Mouse (Mus musculus): ENCODE data around the gene Slc25a48. TPM values are rescaled to one million over a fixed set of nuclear protein-coding genes. Genes with fewer than 3 reads are reported as not detected.
A peak's percentile ranks its signal among the peaks of the same experiment; 100 is the strongest.

Gene Slc25a48
- polyA plus RNA-seq, 1 experiment from 2014 or later = not detected

- Histone ChIP-seq H3K9ac (ENCODE audit: low read length) (no peak overlapping the region), H3K9me3 (ENCODE audit: control insufficient read depth, low read length) (no peaks in the 10 kb centered on the region), H3K27me3 (ENCODE audit: control insufficient read depth, insufficient read depth, low read length) (no peaks in the 10 kb centered on the region), H3K36me3 (ENCODE audit: control insufficient read depth, insufficient read depth, low read length) (no peaks in the 10 kb centered on the region), H3K4me1 (replicated peaks; ENCODE audit: control insufficient read depth, insufficient read depth, low read length) (no peaks in the 10 kb centered on the region; the same call in 1 of the 2 replicates), H3K4me3 (ENCODE audit: low read depth, low read length) (no peak overlapping the region), H3K4me2 (ENCODE audit: low read depth, low read length, severe bottlenecking) (no peak overlapping the region), H3K27ac (ENCODE audit: low read depth, low read length) (no peak overlapping the region)
- DNase-seq (ENCODE audit: low spot score) (no peak), ATAC-seq (replicated peaks; ENCODE audit: low FRiP score) (no peak)
Measured at GRCm38 (mm10) chr13:56513595-56513994, 75.4 kb downstream of the Slc25a48 start.

- Histone ChIP-seq H3K36me3 (ENCODE audit: control insufficient read depth, insufficient read depth, low read length) (no peaks in the 10 kb centered on the region), H3K4me1 (replicated peaks; ENCODE audit: control insufficient read depth, insufficient read depth, low read length) (no peaks in the 10 kb centered on the region; the same call in 1 of the 2 replicates), H3K4me3 (ENCODE audit: low read depth, low read length) (no peak overlapping the region), H3K4me2 (ENCODE audit: low read depth, low read length, severe bottlenecking) (no peak overlapping the region), H3K9ac (ENCODE audit: low read length) (no peak overlapping the region), H3K9me3 (ENCODE audit: control insufficient read depth, low read length) (no peaks in the 10 kb centered on the region), H3K27ac (ENCODE audit: low read depth, low read length) (no peak overlapping the region), H3K27me3 (ENCODE audit: control insufficient read depth, insufficient read depth, low read length) (no peaks in the 10 kb centered on the region)
- ATAC-seq (replicated peaks; ENCODE audit: low FRiP score) = no peak
- no peak for DNase-seq (ENCODE audit: low spot score)
- 51% methylated on average over 4 of the region's 4 CpGs for WGBS
Measured at GRCm38 (mm10) chr13:56516311-56516710, 78.2 kb downstream of the Slc25a48 start.

GRCm38 (mm10) chr13:56516816-56517215 lies 78.7 kb downstream of the Slc25a48 start:
- H3K4me3 ChIP-seq (ENCODE audit: low read depth, low read length) = no peak overlapping the region

GRCm38 (mm10) chr13:56522081-56522820 lies 84.1 kb downstream of the Slc25a48 start, which contains the start of gene Fbxl21:
Gene Fbxl21 (plus strand): TSS chr13:56522472.
- Histone ChIP-seq H3K27ac (ENCODE audit: low read depth, low read length) (no peak within 1 kb of the TSS), H3K4me2 (ENCODE audit: low read depth, low read length, severe bottlenecking) (peak within 1 kb of the TSS; percentile 90), H3K36me3 (ENCODE audit: control insufficient read depth, insufficient read depth, low read length) (no peaks in the 10 kb centered on the region), H3K9me3 (ENCODE audit: control insufficient read depth, low read length) (no peaks in the 10 kb centered on the region), H3K9ac (ENCODE audit: low read length) (peak within 1 kb of the TSS; percentile 67), H3K4me3 (ENCODE audit: low read depth, low read length) (peak within 1 kb of the TSS; percentile 67), H3K4me1 (replicated peaks; ENCODE audit: control insufficient read depth, insufficient read depth, low read length) (no peaks in the 10 kb centered on the region), H3K27me3 (ENCODE audit: control insufficient read depth, insufficient read depth, low read length) (no peaks in the 10 kb centered on the region)
- under 1% methylated on average over 56 of the region's 56 CpGs for WGBS
- ATAC-seq (replicated peaks; ENCODE audit: low FRiP score) (peak; percentile 98), DNase-seq (ENCODE audit: low spot score) (peak; percentile 97)

More at GRCm38 (mm10) chr13:56516816-56517215, 78.7 kb downstream of the Slc25a48 start:
- Histone ChIP-seq H3K36me3 (ENCODE audit: control insufficient read depth, insufficient read depth, low read length) (no peaks in the 10 kb centered on the region), H3K9ac (ENCODE audit: low read length) (no peak overlapping the region), H3K27me3 (ENCODE audit: control insufficient read depth, insufficient read depth, low read length) (no peaks in the 10 kb centered on the region), H3K9me3 (ENCODE audit: control insufficient read depth, low read length) (no peaks in the 10 kb centered on the region), H3K4me1 (replicated peaks; ENCODE audit: control insufficient read depth, insufficient read depth, low read length) (no peaks in the 10 kb centered on the region; the same call in 1 of the 2 replicates), H3K27ac (ENCODE audit: low read depth, low read length) (no peak overlapping the region), H3K4me2 (ENCODE audit: low read depth, low read length, severe bottlenecking) (no peak overlapping the region)
- DNase-seq (ENCODE audit: low spot score) (no peak), ATAC-seq (replicated peaks; ENCODE audit: low FRiP score) (no peak)
- WGBS = 23% methylated on average over 7 of the region's 7 CpGs

- no peaks in the 10 kb centered on the region for H3K9me3 ChIP-seq (ENCODE audit: control insufficient read depth, low read length)
- H3K9ac ChIP-seq (ENCODE audit: low read length) = peak overlapping the region; percentile 67
- no peaks in the 10 kb centered on the region for H3K27me3 ChIP-seq (ENCODE audit: control insufficient read depth, insufficient read depth, low read length)
- H3K4me2 ChIP-seq (ENCODE audit: low read depth, low read length, severe bottlenecking) = peak overlapping the region; percentile 90
- H3K4me3 ChIP-seq (ENCODE audit: low read depth, low read length) = peak overlapping the region; percentile 67
- no peaks in the 10 kb centered on the region for H3K36me3 ChIP-seq (ENCODE audit: control insufficient read depth, insufficient read depth, low read length)
- WGBS = 8% methylated on average over 8 of the region's 8 CpGs
- H3K27ac ChIP-seq (ENCODE audit: low read depth, low read length) = no peak overlapping the region
- ATAC-seq (replicated peaks; ENCODE audit: low FRiP score) = peak; percentile 7; the same call in 1 of the 2 replicates
- H3K4me1 ChIP-seq (replicated peaks; ENCODE audit: control insufficient read depth, insufficient read depth, low read length) = no peaks in the 10 kb centered on the region
- no peak for DNase-seq (ENCODE audit: low spot score)
Measured at GRCm38 (mm10) chr13:56522821-56523167, 84.6 kb downstream of the Slc25a48 start.

Other genes with a start within 250 kb of the Slc25a48 start
- gene Neurog1, start 186.2 kb upstream of the Slc25a48 start, polyA plus RNA-seq (2014; fragmentation: Nextera tagmentation; extraction: Ambion mirVana) = 27.6 and 33.2 TPM in 2 replicates
- gene Cxcl14, start 141.8 kb upstream of the Slc25a48 start, polyA plus RNA-seq (2014; fragmentation: Nextera tagmentation; extraction: Ambion mirVana) = 8.6 and 10.9 TPM in 2 replicates
- not detected in 2 replicates for gene Gm3045, start 11.8 kb upstream of the Slc25a48 start, polyA plus RNA-seq (2014; fragmentation: Nextera tagmentation; extraction: Ambion mirVana)
- not detected in 2 replicates for gene Il9, start 43.9 kb downstream of the Slc25a48 start, polyA plus RNA-seq (2014; fragmentation: Nextera tagmentation; extraction: Ambion mirVana)
- 1.7 and 2.2 TPM in 2 replicates for gene Fbxl21, start 84.1 kb downstream of the Slc25a48 start, polyA plus RNA-seq (2014; fragmentation: Nextera tagmentation; extraction: Ambion mirVana)
- not detected in 2 replicates for gene Lect2, start 110.1 kb downstream of the Slc25a48 start, polyA plus RNA-seq (2014; fragmentation: Nextera tagmentation; extraction: Ambion mirVana)
- 26.1 and 26.2 TPM in 2 replicates for gene Tgfbi, start 171.2 kb downstream of the Slc25a48 start, polyA plus RNA-seq (2014; fragmentation: Nextera tagmentation; extraction: Ambion mirVana)